11 mouse cellular contexts compared by ENCODE assay signal in genomic region chr9:36882034-36882745, GRCm38 (mm10).
DNase-seq lines count a peak whose midpoint lies in the region; ATAC-seq lines count a peak whose summit lies in the region.
"Had no signal": no experiment of that assay in that cellular context is flagged by ENCODE, and none has a peak within 500 bp of the region (broad histone marks: within the 10 kb centered on the region; RNA-seq: fewer than 3 reads in every experiment).

No protein-coding gene starts in this region.

- no peaks in the 10 kb centered on the region for H3K27me3 ChIP-seq in hindbrain, embryonic 11.5 days (ENCODE audit: control insufficient read depth, insufficient read depth, low read length)
- no peaks in the 10 kb centered on the region for H3K27me3 ChIP-seq in midbrain, embryonic 11.5 days (ENCODE audit: control insufficient read depth, insufficient read depth, low read length)

- peaks cover 7% of the 10 kb centered on the region; the same call in 1 of the 2 replicates for H3K36me3 ChIP-seq in hindbrain, embryonic 11.5 days (ENCODE audit: control insufficient read depth, insufficient read depth, low read length)
- peaks cover 11% of the 10 kb centered on the region; the same call in 1 of the 2 replicates for H3K36me3 ChIP-seq in midbrain, embryonic 11.5 days (ENCODE audit: control insufficient read depth, insufficient read depth, low read length)

- no peak overlapping the region for H3K4me2 ChIP-seq in hindbrain, embryonic 11.5 days (replicated peaks; ENCODE audit: low read depth, low read length)
- no peak overlapping the region; the same call in 1 of the 2 replicates for H3K4me2 ChIP-seq in midbrain, embryonic 11.5 days

- H3K27ac ChIP-seq in hindbrain, embryonic 11.5 days (ENCODE audit: low read depth, low read length) = peak overlapping the region; percentile 64
- H3K27ac ChIP-seq in midbrain, embryonic 11.5 days (ENCODE audit: low read depth, low read length) = peak overlapping the region; percentile 44; the same call in 1 of the 2 replicates

- ATAC-seq in hindbrain, embryonic 11.5 days (ENCODE audit: low FRiP score) = peak; percentile 93
- ATAC-seq in midbrain, embryonic 11.5 days (ENCODE audit: low FRiP score) = peak; percentile 87
- no peak for ATAC-seq in monocyte, adult 5-6 weeks (replicated peaks; ENCODE audit: insufficient number of reproducible peaks, low FRiP score, low TSS enrichment, poor library complexity, severe bottlenecking)
- no peak for ATAC-seq in granulocyte monocyte progenitor cell, adult 5-6 weeks (replicated peaks; ENCODE audit: poor library complexity, severe bottlenecking)

- no peak overlapping the region for H3K9ac ChIP-seq in hindbrain, embryonic 11.5 days (ENCODE audit: low read depth, low read length)
- H3K9ac ChIP-seq in midbrain, embryonic 11.5 days (ENCODE audit: low read length) = no peak overlapping the region

- H3K4me1 ChIP-seq in hindbrain, embryonic 11.5 days (replicated peaks; ENCODE audit: control insufficient read depth, insufficient read depth, low read length) = no peaks in the 10 kb centered on the region
- peaks cover 12% of the 10 kb centered on the region for H3K4me1 ChIP-seq in midbrain, embryonic 11.5 days (ENCODE audit: control insufficient read depth, insufficient read depth, low read length)

- peak; percentile 34 for DNase-seq in retina, postnatal 1 day
- no peak for DNase-seq in retina, embryonic 14.5 days (ENCODE audit: low spot score)
- DNase-seq in hindbrain, embryonic 11.5 days (ENCODE audit: low spot score) = peak; percentile 56
- DNase-seq in midbrain, embryonic 11.5 days (ENCODE audit: low spot score, missing footprints) = no peak
- peak; percentile 93 for DNase-seq in telencephalon, adult 2 months (ENCODE audit: low read depth, low spot score)
- DNase-seq in adrenal gland, postnatal 36 days = no peak
- DNase-seq: heart, postnatal 36 days; lung, adult 2 months; thymus, postnatal 4 days had no signal

- H3K9me3 ChIP-seq in hindbrain, embryonic 11.5 days (ENCODE audit: control insufficient read depth, low read length) = no peaks in the 10 kb centered on the region
- H3K9me3 ChIP-seq in midbrain, embryonic 11.5 days (ENCODE audit: control insufficient read depth, low read length) = no peaks in the 10 kb centered on the region

- no peak overlapping the region for H3K4me3 ChIP-seq in hindbrain, embryonic 11.5 days (ENCODE audit: low read depth, low read length)
- H3K4me3 ChIP-seq in midbrain, embryonic 11.5 days (ENCODE audit: low read depth, low read length) = no peak overlapping the region

- 34% methylated on average over 8 of the region's 8 CpGs for WGBS in hindbrain, embryonic 11.5 days
- 46% methylated on average over 8 of the region's 8 CpGs for WGBS in midbrain, embryonic 11.5 days

Comparison
In these comparisons a context has a peak if more than half of its experiments do, and no peak if none do; other contexts are left out.
1. DNase-seq: peak in retina, postnatal 1 day (single experiment), hindbrain, embryonic 11.5 days (single experiment) and telencephalon, adult 2 months (single experiment); none in retina, embryonic 14.5 days (single experiment), midbrain, embryonic 11.5 days (single experiment) and adrenal gland, postnatal 36 days (0 of 2).
2. ATAC-seq: peak in hindbrain, embryonic 11.5 days (single experiment) and midbrain, embryonic 11.5 days (single experiment); none in monocyte, adult 5-6 weeks (single experiment) and granulocyte monocyte progenitor cell, adult 5-6 weeks (single experiment).